In genomic region chr14:52310343-52310742, GRCm38 (mm10) we compare ENCODE assay signal across 26 mouse cellular contexts. TPM values are rescaled to one million over a fixed set of nuclear protein-coding genes. Genes with fewer than 3 reads are reported as not detected.
A peak's percentile ranks its signal among the peaks of the same experiment; 100 is the strongest.
DNase-seq lines count a peak whose midpoint lies in the region; TF ChIP-seq lines count a peak whose summit lies in the region.
"Not testable (repeated sequence)": the region's sequence is repeated elsewhere in the genome, so short reads cannot be mapped to it uniquely, and the experiment has no call there.
"Had no signal": no experiment of that assay in that cellular context is flagged by ENCODE, and none has a peak within 500 bp of the region (broad histone marks: within the 10 kb centered on the region; RNA-seq: fewer than 3 reads in every experiment).

No protein-coding gene starts in this region.

- not testable (repeated sequence) for H3K27me3 ChIP-seq in ES-Bruce4 (ENCODE audit: control insufficient read depth, insufficient read depth, low read length, poor library complexity, severe bottlenecking); heart, adult 2 months (ENCODE audit: control insufficient read depth, insufficient read depth, low read length); thymus, adult 2 months (ENCODE audit: control insufficient read depth, insufficient read depth, low read length)

- intact Hi-C loops in heart, adult 2 months (cut with DNase I), result not testable (repeated sequence)
- intact Hi-C loops in left cerebral cortex, adult 2 months (cut with DNase I), result loop anchor here (10.0 kb wide), 1 partner anchor 286 kb away; the partner anchor contains the start of gene Zfp219

- TF ChIP-seq EP300 in ES-Bruce4 (IDR thresholded peaks at IDR 0.05; ENCODE audit: insufficient read depth, low read depth, low read length); heart, adult 2 months (IDR thresholded peaks at IDR 0.05; ENCODE audit: insufficient read depth, low read depth, low read length): not testable (repeated sequence)

- DNase-seq in 3T3-L1 (ENCODE audit: low read depth, low spot score) (peak; percentile 66), ZHBTc4 (ENCODE audit: low read depth, low spot score) (peak; percentile 59)
- DNase-seq in heart, adult 2 months; left cerebral cortex, adult 2 months (ENCODE audit: extremely low spot score in 1 of 2, low spot score in 2 of 2): not testable (repeated sequence)
- peak; percentile 41 for DNase-seq in naive thymus-derived CD4-positive, alpha-beta T cell, adult 2 months (ENCODE audit: low read depth)
- DNase-seq in thymus, adult 2 months, result peak; percentile 26

- not testable (repeated sequence) for H3K4me1 ChIP-seq in ES-Bruce4 (ENCODE audit: control insufficient read depth, insufficient read depth, low read length); heart, adult 2 months (ENCODE audit: control insufficient read depth, insufficient read depth, low read length); thymus, adult 2 months (replicated peaks; ENCODE audit: control insufficient read depth, insufficient read depth, low read length)

- not testable (repeated sequence) for TF ChIP-seq POLR2A in ES-Bruce4 (IDR thresholded peaks at IDR 0.05; ENCODE audit: insufficient read depth, low read length); heart, adult 2 months (IDR thresholded peaks at IDR 0.05; ENCODE audit: insufficient read depth, low read depth, low read length); thymus, adult 2 months (IDR thresholded peaks at IDR 0.05; ENCODE audit: control insufficient read depth, extremely low read depth, insufficient read depth, low read length, poor library complexity)

- not testable (repeated sequence) for H3K36me3 ChIP-seq in ES-Bruce4 (ENCODE audit: control insufficient read depth, insufficient read depth, low read length, poor library complexity, severe bottlenecking); heart, adult 2 months (ENCODE audit: control insufficient read depth, insufficient read depth, low read length); thymus, adult 2 months (ENCODE audit: control insufficient read depth, insufficient read depth, low read length)

- H3K9ac ChIP-seq in ES-Bruce4 (ENCODE audit: low read depth, poor library complexity, severe bottlenecking); heart, adult 2 months (ENCODE audit: low read depth, low read length): not testable (repeated sequence)

- not testable (repeated sequence) for H3K79me2 ChIP-seq in heart, adult 2 months (replicated peaks; ENCODE audit: control insufficient read depth, insufficient read depth, low read length)

- not testable (repeated sequence) for H3K4me3 ChIP-seq in ES-Bruce4 (ENCODE audit: low read depth, low read length); heart, adult 2 months; left cerebral cortex, adult 2 months; thymus, adult 2 months (ENCODE audit: control insufficient read depth, insufficient read depth, low read length)

- peak; percentile 18 for TF ChIP-seq CTCF in ES-Bruce4 (IDR thresholded peaks at IDR 0.05; ENCODE audit: low read depth, low read length)
- TF ChIP-seq CTCF in heart, adult 2 months (IDR thresholded peaks at IDR 0.05), result peak; percentile 21
- peak; percentile 17 for TF ChIP-seq CTCF in left cerebral cortex, adult 2 months (IDR thresholded peaks at IDR 0.05)
- TF ChIP-seq CTCF in thymus, adult 2 months (IDR thresholded peaks at IDR 0.05; ENCODE audit: borderline replicate concordance, control insufficient read depth, extremely low read depth, insufficient read depth, low read length, poor library complexity), result not testable (repeated sequence)

- WGBS in heart, adult 2 months, result 94% methylated on average over 6 of the region's 6 CpGs
- 95% methylated on average over 6 of the region's 6 CpGs for WGBS in thymus, adult 2 months

- H3K27ac ChIP-seq in ES-Bruce4 (ENCODE audit: insufficient read depth, low read length); heart, adult 2 months; left cerebral cortex, adult 2 months; thymus, adult 2 months (ENCODE audit: control insufficient read depth, insufficient read depth, low read length): not testable (repeated sequence)

- not testable (repeated sequence) for H3K9me3 ChIP-seq in ES-Bruce4 (replicated peaks; ENCODE audit: control insufficient read depth, insufficient read depth, low read length, poor library complexity, severe bottlenecking)

RNA-seq across cellular contexts. Expression of gene Mettl3, which starts 5.4 kb away (rescaled TPM):
- polyA plus RNA-seq in ES-Bruce4 (2011; ENCODE audit: insufficient read depth, insufficient read length, low read depth, missing spikeins), result 65.8 and 67.6 TPM in 2 replicates
- total RNA-seq in heart, adult 2 months (2021), result 10 to 100 TPM; 17.8 to 20.4 TPM
- 15.7 and 19.4 TPM in 2 replicates for polyA plus RNA-seq in heart, adult 2 months (2012; rRNA removed)
- total RNA-seq in left cerebral cortex, adult 2 months (2021), result 10 to 100 TPM; 37.4 to 44.7 TPM
- 51.4 and 54.2 TPM in 2 replicates for polyA plus RNA-seq in thymus, adult 2 months (2012; rRNA removed)

RNA-seq across cellular contexts. Expression of gene Sall2, which starts 18.2 kb away (rescaled TPM):
- polyA plus RNA-seq in ES-Bruce4 (2011; ENCODE audit: insufficient read depth, insufficient read length, low read depth, missing spikeins), result 10.0 and 11.4 TPM in 2 replicates
- total RNA-seq in heart, adult 2 months (2021), result 1 to 10 TPM in 1 of 2 experiments, under 1 TPM in 1; 0.98 to 2.0 TPM
- polyA plus RNA-seq in heart, adult 2 months (2012; rRNA removed), result 1.6 and 2.3 TPM in 2 replicates
- 10 to 100 TPM; 31.9 to 33.0 TPM for total RNA-seq in left cerebral cortex, adult 2 months (2021)
- polyA plus RNA-seq in thymus, adult 2 months (2012; rRNA removed), result 23.3 and 24.7 TPM in 2 replicates

RNA-seq across cellular contexts. Expression of gene Rab2b, which starts 31.0 kb away (rescaled TPM):
- polyA plus RNA-seq in ES-Bruce4 (2011; ENCODE audit: insufficient read depth, insufficient read length, low read depth, missing spikeins), result 16.5 and 23.2 TPM in 2 replicates
- total RNA-seq in heart, adult 2 months (2021), result 1 to 10 TPM; 4.8 to 5.2 TPM
- 6.9 and 10.1 TPM in 2 replicates for polyA plus RNA-seq in heart, adult 2 months (2012; rRNA removed)
- 10 to 100 TPM; 35.8 to 37.2 TPM for total RNA-seq in left cerebral cortex, adult 2 months (2021)
- polyA plus RNA-seq in thymus, adult 2 months (2012; rRNA removed), result 12.8 and 15.3 TPM in 2 replicates

RNA-seq across cellular contexts. Expression of gene Tox4, which starts 31.4 kb away (rescaled TPM):
- 66.5 and 67.4 TPM in 2 replicates for polyA plus RNA-seq in ES-Bruce4 (2011; ENCODE audit: insufficient read depth, insufficient read length, low read depth, missing spikeins)
- 10 to 100 TPM; 32.8 to 37.5 TPM for total RNA-seq in heart, adult 2 months (2021)
- 23.3 and 41.1 TPM in 2 replicates for polyA plus RNA-seq in heart, adult 2 months (2012; rRNA removed)
- 10 to 100 TPM; 62.6 to 66.0 TPM for total RNA-seq in left cerebral cortex, adult 2 months (2021)
- 73.5 and 96.7 TPM in 2 replicates for polyA plus RNA-seq in thymus, adult 2 months (2012; rRNA removed)

RNA-seq across cellular contexts. Expression of gene Olfr1513, which starts 45.9 kb away (rescaled TPM):
- polyA plus RNA-seq in ES-Bruce4 (2011; ENCODE audit: insufficient read depth, insufficient read length, low read depth, missing spikeins), result not detected in 2 replicates
- total RNA-seq in heart, adult 2 months (2021), result not detected
- polyA plus RNA-seq in heart, adult 2 months (2012; rRNA removed), result not detected in 2 replicates
- total RNA-seq in left cerebral cortex, adult 2 months (2021), result not detected
- not detected in 2 replicates for polyA plus RNA-seq in thymus, adult 2 months (2012; rRNA removed)
- total RNA-seq: adrenal gland, postnatal 10 days; gastrocnemius, adult 8-10 months; heart, postnatal 4 days; layer of hippocampus, adult 8-10 months; layer of hippocampus, postnatal 36 days; left cerebral cortex, postnatal 14 days had no signal
- polyA plus RNA-seq: cerebellum, adult 2 months; forebrain, embryonic 14.5 days; gonadal fat pad, adult 2 months; heart, embryonic 10.5 days; heart, embryonic 16.5 days; hindbrain, embryonic 14.5 days; intestine, embryonic 15.5 days; limb, embryonic 12.5 days; liver, embryonic 12.5 days; lung, embryonic 14.5 days; midbrain, embryonic 13.5 days; neural tube, embryonic 12.5 days; stomach, embryonic 15.5 days had no signal
